Mouse (Mus musculus) intestine, embryonic 15.5 days (tissue): Measurements from ENCODE around the gene Il1b. TPM values are rescaled to one million over a fixed set of nuclear protein-coding genes. Genes with fewer than 3 reads are reported as not detected.

Experiments used
- polyA plus RNA-seq: library from polyadenylated mRNA; unstranded; fragments of >200 nt; fragmentation: Nextera tagmentation; extraction: Ambion mirVana; gene quantifications from 2 replicates; pipeline ENCODE4 v1.2.1, GENCODE M21; 2015

The Il1b gene
- polyA plus RNA-seq, 1 experiment from 2014 or later, result 0.38 TPM

Other genes starting within 250 kb of the Il1b start
- gene Chchd5, start 241.4 kb downstream of the Il1b start, polyA plus RNA-seq, result 24.5 and 25.6 TPM in 2 replicates
- 33.6 and 35.4 TPM in 2 replicates for gene Slc20a1, start 172.4 kb downstream of the Il1b start, polyA plus RNA-seq
- 34.2 and 35.8 TPM in 2 replicates for gene Ckap2l, start 73.9 kb downstream of the Il1b start, polyA plus RNA-seq
- gene Il1a, start 61.2 kb downstream of the Il1b start, polyA plus RNA-seq, result 0.40 and 0.68 TPM in 2 replicates
- gene F830045P16Rik, start 165.5 kb upstream of the Il1b start, polyA plus RNA-seq, result not detected in 2 replicates
- 21.3 and 22.1 TPM in 2 replicates for gene Sirpa, start 221.7 kb upstream of the Il1b start, polyA plus RNA-seq